Mouse (Mus musculus) heart, embryonic 15.5 days (tissue): ENCODE measurements around the gene Ercc2. TPM values are rescaled to one million over a fixed set of nuclear protein-coding genes. Genes with fewer than 3 reads are reported as not detected.

Experiments used
- ATAC-seq: fragments of 200-750 bp; cut with Nextera tagmentation; replicated peaks from 2 replicates; pipeline ENCODE4 v1.8.0; 2017; ENCODE audit warnings: low read depth, moderate TSS enrichment; ENCODE audit not compliant: insufficient number of reproducible peaks, insufficient read depth, low FRiP score
- H3K27ac ChIP-seq: fragments of 300-500 bp; sonication (generic); 2 replicates; pipeline ENCODE4 v1.5.1; 2015; ENCODE audit warnings: mild to moderate bottlenecking, inconsistent platforms
- H3K27me3 ChIP-seq: fragments of 300-500 bp; sonication (generic); 2 replicates; pipeline ENCODE4 v1.6.1; 2015; ENCODE audit warnings: inconsistent platforms
- H3K36me3 ChIP-seq: fragments of 300-500 bp; sonication (generic); 2 replicates; pipeline ENCODE4 v1.6.1; 2015; ENCODE audit warnings: mild to moderate bottlenecking, inconsistent platforms
- H3K4me1 ChIP-seq: fragments of 300-500 bp; sonication (generic); replicated peaks from 2 replicates; pipeline ENCODE4 v1.6.1; 2015; ENCODE audit warnings: inconsistent platforms
- H3K4me2 ChIP-seq: fragments of 300-500 bp; sonication (generic); 2 replicates; pipeline ENCODE4 v1.6.1; 2015; ENCODE audit warnings: inconsistent platforms, mild to moderate bottlenecking, moderate library complexity
- H3K4me3 ChIP-seq: fragments of 300-500 bp; sonication (generic); 2 replicates; pipeline ENCODE4 v1.5.1; 2015; ENCODE audit warnings: mild to moderate bottlenecking, inconsistent platforms
- H3K9ac ChIP-seq: fragments of 300-500 bp; sonication (generic); 2 replicates; pipeline ENCODE4 v1.6.1; 2015; ENCODE audit warnings: mild to moderate bottlenecking, inconsistent platforms
- H3K9me3 ChIP-seq: fragments of 300-500 bp; sonication (generic); replicated peaks from 2 replicates; pipeline ENCODE4 v1.6.1; 2016; ENCODE audit warnings: inconsistent platforms
- WGBS: fragments of 180-500 bp; shearing (Covaris S2); methylation state at CpG from one replicate; pipeline ENCODE4 v1.1.7; 2015; ENCODE audit warnings: mixed read lengths; 5-methylcytosine and 5-hydroxymethylcytosine counted together
- polyA plus RNA-seq: library from polyadenylated mRNA; unstranded; fragments of >200 nt; fragmentation: Nextera tagmentation; extraction: Ambion mirVana; gene quantifications from 2 replicates; pipeline ENCODE4 v1.2.1, GENCODE M21; 2015

Gene Ercc2
- 8.9 and 11.3 TPM in 2 replicates for polyA plus RNA-seq

GRCm38 (mm10) chr7:19381377-19382165, at the start of gene Ercc2:
Ercc2 (plus strand) TSS chr7:19382010.
- WGBS, result 5% methylated on average over 48 of the region's 48 CpGs
- Histone ChIP-seq H3K27me3 (no peaks in the 10 kb centered on the region), H3K9me3 (no peaks in the 10 kb centered on the region), H3K9ac (peak within 1 kb of the TSS; percentile 85), H3K27ac (peak within 1 kb of the TSS; percentile 54), H3K4me1 (peaks cover 24% of the 10 kb centered on the region), H3K4me2 (peak within 1 kb of the TSS; percentile 80), H3K4me3 (peak within 1 kb of the TSS; percentile 84), H3K36me3 (peaks cover 42% of the 10 kb centered on the region; the same call in 1 of the 2 replicates)
- peak; percentile 96 for ATAC-seq

- H3K4me1 ChIP-seq, result peaks cover 34% of the 10 kb centered on the region
These were observed 49.0 kb upstream of the Ercc2 start for GRCm38 (mm10) chr7:19332709-19333352.

GRCm38 (mm10) chr7:19335583-19335982, 46.2 kb upstream of the Ercc2 start:
- H3K4me3 ChIP-seq, result no peak overlapping the region
- H3K36me3 ChIP-seq, result no peaks in the 10 kb centered on the region
- no peaks in the 10 kb centered on the region for H3K27me3 ChIP-seq
- H3K9me3 ChIP-seq, result no peaks in the 10 kb centered on the region
- no peak overlapping the region for H3K9ac ChIP-seq
- H3K27ac ChIP-seq, result no peak overlapping the region
- ATAC-seq, result no peak
- peaks cover 43% of the 10 kb centered on the region for H3K4me1 ChIP-seq
- no peak overlapping the region for H3K4me2 ChIP-seq
- WGBS, result 53% methylated on average over 3 of the region's 3 CpGs

More at GRCm38 (mm10) chr7:19332709-19333352, 49.0 kb upstream of the Ercc2 start:
- under 1% methylated on average over 52 of the region's 52 CpGs for WGBS
- Histone ChIP-seq H3K27me3 (no peaks in the 10 kb centered on the region), H3K27ac (peak overlapping the region; percentile 91), H3K9ac (peak overlapping the region; percentile 78), H3K9me3 (no peaks in the 10 kb centered on the region), H3K36me3 (no peaks in the 10 kb centered on the region), H3K4me2 (peak overlapping the region; percentile 83), H3K4me3 (peak overlapping the region; percentile 71)
- ATAC-seq, result peak; percentile 85

- Histone ChIP-seq H3K4me1 (peaks cover 55% of the 10 kb centered on the region), H3K4me3 (no peak overlapping the region), H3K36me3 (no peaks in the 10 kb centered on the region), H3K27ac (peak overlapping the region; percentile 6), H3K9me3 (no peaks in the 10 kb centered on the region), H3K9ac (no peak overlapping the region), H3K4me2 (no peak overlapping the region), H3K27me3 (0 out of 2 replicates have a peak, but pooled peaks cover 2% of the 10 kb centered on the region)
- no peak for ATAC-seq
- 60% methylated on average over 10 of the region's 10 CpGs for WGBS
These were observed 44.7 kb upstream of the Ercc2 start for GRCm38 (mm10) chr7:19337122-19337521.

- Histone ChIP-seq H3K36me3 (no peaks in the 10 kb centered on the region), H3K27me3 (0 out of 2 replicates have a peak, but pooled peaks cover 2% of the 10 kb centered on the region), H3K9me3 (no peaks in the 10 kb centered on the region), H3K4me2 (no peak overlapping the region), H3K27ac (peak overlapping the region; percentile 17; the same call in 1 of the 2 replicates), H3K9ac (no peak overlapping the region), H3K4me3 (no peak overlapping the region), H3K4me1 (peaks cover 60% of the 10 kb centered on the region)
- WGBS, result 51% methylated on average over 2 of the region's 2 CpGs
- ATAC-seq, result no peak
These were observed 43.8 kb upstream of the Ercc2 start for GRCm38 (mm10) chr7:19338060-19338459.

- Histone ChIP-seq H3K4me1 (peaks cover 65% of the 10 kb centered on the region), H3K9ac (no peak overlapping the region), H3K27me3 (0 out of 2 replicates have a peak, but pooled peaks cover 2% of the 10 kb centered on the region), H3K9me3 (no peaks in the 10 kb centered on the region), H3K4me3 (no peak overlapping the region), H3K4me2 (no peak overlapping the region), H3K36me3 (no peaks in the 10 kb centered on the region), H3K27ac (peak overlapping the region; percentile 17; the same call in 1 of the 2 replicates)
- no peak for ATAC-seq
- 51% methylated on average over 7 of the region's 7 CpGs for WGBS
These were observed 43.2 kb upstream of the Ercc2 start for GRCm38 (mm10) chr7:19338596-19338995.

- H3K36me3 ChIP-seq, result no peaks in the 10 kb centered on the region
- peak overlapping the region; percentile 66 for H3K9ac ChIP-seq
- peak overlapping the region; percentile 86 for H3K4me2 ChIP-seq
- 18% methylated on average over 10 of the region's 10 CpGs for WGBS
- H3K27ac ChIP-seq, result peak overlapping the region; percentile 97
- peak overlapping the region; percentile 53 for H3K4me3 ChIP-seq
- H3K4me1 ChIP-seq, result peaks cover 72% of the 10 kb centered on the region
- no peak for ATAC-seq
- no peaks in the 10 kb centered on the region for H3K9me3 ChIP-seq
- H3K27me3 ChIP-seq, result 0 out of 2 replicates have a peak, but pooled peaks cover 2% of the 10 kb centered on the region
These were observed 40.6 kb upstream of the Ercc2 start for GRCm38 (mm10) chr7:19341250-19341649.

GRCm38 (mm10) chr7:19341761-19342409, 39.9 kb upstream of the Ercc2 start:
- peak; percentile 83 for ATAC-seq
- Histone ChIP-seq H3K4me1 (peaks cover 68% of the 10 kb centered on the region), H3K4me2 (peak overlapping the region; percentile 86), H3K27me3 (0 out of 2 replicates have a peak, but pooled peaks cover 2% of the 10 kb centered on the region), H3K9me3 (no peaks in the 10 kb centered on the region), H3K9ac (peak overlapping the region; percentile 66), H3K36me3 (peaks cover 1% of the 10 kb centered on the region; the same call in 1 of the 2 replicates), H3K27ac (peak overlapping the region; percentile 97), H3K4me3 (peak overlapping the region; percentile 53)
- WGBS, result under 1% methylated on average over 41 of the region's 41 CpGs

GRCm38 (mm10) chr7:19342481-19343027, 39.3 kb upstream of the Ercc2 start:
- H3K27ac ChIP-seq, result peak overlapping the region; percentile 97
- H3K36me3 ChIP-seq, result peaks cover 4% of the 10 kb centered on the region; the same call in 1 of the 2 replicates
- peak overlapping the region; percentile 86 for H3K4me2 ChIP-seq
- WGBS, result under 1% methylated on average over 27 of the region's 27 CpGs
- peak; percentile 17; the same call in 1 of the 2 replicates for ATAC-seq
- H3K27me3 ChIP-seq, result 0 out of 2 replicates have a peak, but pooled peaks cover 2% of the 10 kb centered on the region
- peaks cover 62% of the 10 kb centered on the region for H3K4me1 ChIP-seq
- H3K4me3 ChIP-seq, result peak overlapping the region; percentile 53
- peak overlapping the region; percentile 66 for H3K9ac ChIP-seq
- no peaks in the 10 kb centered on the region for H3K9me3 ChIP-seq

- ATAC-seq, result no peak
- Histone ChIP-seq H3K4me1 (peaks cover 55% of the 10 kb centered on the region), H3K9ac (0 out of 2 replicates have a peak overlapping the region, but pooled peaks have one; percentile 16), H3K36me3 (peaks cover 4% of the 10 kb centered on the region), H3K27ac (peak overlapping the region; percentile 40; the same call in 1 of the 2 replicates), H3K27me3 (0 out of 2 replicates have a peak, but pooled peaks cover 2% of the 10 kb centered on the region), H3K9me3 (no peaks in the 10 kb centered on the region), H3K4me3 (0 out of 2 replicates have a peak overlapping the region, but pooled peaks have one; percentile 8), H3K4me2 (peak overlapping the region; percentile 86)
- WGBS, result under 1% methylated on average over 11 of the region's 11 CpGs
These were observed 38.5 kb upstream of the Ercc2 start for GRCm38 (mm10) chr7:19343210-19343808.
